Mouse (Mus musculus) embryonic fibroblast, embryonic 13.5 days (primary cell): ENCODE data around the gene Prkacb.

Experiments
- CTCF ChIP-seq: IDR thresholded peaks from 2 replicates; pipeline ENCODE4 v1.5.1; 2011; ENCODE audit warnings: mild to moderate bottlenecking, control low read depth, low read length, moderate library complexity, borderline replicate concordance; ENCODE audit not compliant: insufficient read depth
- POLR2A ChIP-seq: IDR thresholded peaks from 2 replicates; pipeline ENCODE4 v1.6.1; 2011; ENCODE audit warnings: low read depth, mild to moderate bottlenecking, control low read depth, low read length, moderate library complexity

DNA sequence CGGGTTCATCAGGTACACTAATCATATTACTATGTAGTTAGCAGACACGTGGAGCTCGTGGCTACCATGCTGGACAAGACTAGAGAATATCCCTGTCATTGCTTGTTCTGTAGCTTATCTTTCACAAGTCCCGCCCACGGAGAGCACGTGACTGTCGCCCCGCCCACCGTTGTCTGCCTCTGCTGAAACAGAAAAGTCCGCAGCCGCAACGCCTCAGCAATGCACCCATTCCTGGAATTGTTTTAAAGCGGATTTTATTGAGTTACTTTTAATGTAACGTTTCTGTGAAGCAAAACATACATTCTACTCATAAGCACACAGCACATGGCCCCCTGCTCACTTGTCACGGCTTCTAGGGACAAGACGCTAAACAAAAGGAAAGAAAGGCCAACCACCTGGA is 133.1 kb downstream of the Prkacb start:
- no peak for TF ChIP-seq CTCF
- TF ChIP-seq POLR2A: no peak
